Mouse (Mus musculus) heart, embryonic 16.5 days (tissue): ENCODE results near the gene Dexi. TPM values are rescaled to one million over a fixed set of nuclear protein-coding genes. Genes with fewer than 3 reads are reported as not detected.

Experiments
- ATAC-seq: fragments of 200-750 bp; cut with Nextera tagmentation; replicated peaks from 2 replicates; pipeline ENCODE4 v1.8.0; 2017; ENCODE audit warnings: moderate number of reproducible peaks; ENCODE audit not compliant: insufficient read depth, low FRiP score; ENCODE audit errors: extremely low read depth
- H3K27ac ChIP-seq: fragments of 300-500 bp; sonication (generic); 2 replicates; pipeline ENCODE4 v1.5.1; 2014; ENCODE audit warnings: mild to moderate bottlenecking, low read length, control low read depth, moderate library complexity
- H3K27me3 ChIP-seq: fragments of 300-500 bp; sonication (generic); 2 replicates; pipeline ENCODE4 v1.6.1; 2014; ENCODE audit warnings: low read length, mixed read lengths; ENCODE audit not compliant: control insufficient read depth, insufficient read depth
- H3K36me3 ChIP-seq: fragments of 300-500 bp; sonication (generic); 2 replicates; pipeline ENCODE4 v1.6.1; 2014; ENCODE audit not compliant: control insufficient read depth, insufficient read depth
- H3K4me1 ChIP-seq: fragments of 300-500 bp; sonication (generic); 2 replicates; pipeline ENCODE4 v1.6.1; 2014; ENCODE audit warnings: low read length, mixed read lengths; ENCODE audit not compliant: control insufficient read depth, insufficient read depth
- H3K4me2 ChIP-seq: fragments of 300-500 bp; sonication (generic); 2 replicates; pipeline ENCODE4 v1.6.1; 2014; ENCODE audit warnings: low read depth, mild to moderate bottlenecking, control low read depth, low read length
- H3K4me3 ChIP-seq: fragments of 300-500 bp; sonication (generic); 2 replicates; pipeline ENCODE4 v1.5.1; 2014; ENCODE audit warnings: mild to moderate bottlenecking, control low read depth, low read length
- H3K9ac ChIP-seq: fragments of 300-500 bp; sonication (generic); 2 replicates; pipeline ENCODE4 v1.6.1; 2014; ENCODE audit warnings: low read length, control low read depth
- H3K9me3 ChIP-seq: fragments of 300-500 bp; sonication (generic); replicated peaks from 2 replicates; pipeline ENCODE4 v1.6.1; 2016; ENCODE audit warnings: low read length; ENCODE audit not compliant: control insufficient read depth
- WGBS: fragments of 180-500 bp; shearing (Covaris S2); extraction: QIAGEN DNeasy Blood & Tissue Kit; methylation state at CpG from one replicate; pipeline ENCODE4 v1.1.7; 2014; 5-methylcytosine and 5-hydroxymethylcytosine counted together
- polyA plus RNA-seq: library from polyadenylated mRNA; unstranded; fragments of >200 nt; fragmentation: Nextera tagmentation; extraction: Ambion mirVana; gene quantifications from 2 replicates; pipeline ENCODE4 v1.2.1, GENCODE M21; 2015

The Dexi gene
- polyA plus RNA-seq, 1 experiment from 2014 or later, result 14.0 TPM

DNA sequence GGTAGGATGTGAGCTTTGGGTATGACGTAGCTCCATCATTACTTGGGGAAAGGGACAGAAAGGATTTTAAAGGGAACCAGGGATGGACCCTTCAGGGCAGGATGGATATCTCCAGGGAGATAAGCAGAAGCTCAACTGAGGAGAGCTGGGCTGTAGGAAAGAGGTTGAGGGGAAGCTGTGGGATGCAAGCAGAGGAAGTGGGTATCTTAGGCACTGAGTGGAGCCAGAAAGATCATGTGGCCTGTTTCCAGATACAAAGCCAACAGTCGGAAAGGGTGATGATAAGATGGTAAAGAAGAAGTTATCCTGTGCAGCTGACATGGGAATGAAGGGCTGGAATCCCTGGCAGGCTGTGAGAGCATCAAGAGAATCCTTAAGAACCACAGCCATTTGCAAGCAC is 81.7 kb downstream of the Dexi start:
- no peaks in the 10 kb centered on the region for H3K9me3 ChIP-seq
- H3K9ac ChIP-seq, result no peak overlapping the region
- H3K4me1 ChIP-seq, result no peaks in the 10 kb centered on the region
- H3K36me3 ChIP-seq, result no peaks in the 10 kb centered on the region
- 56% methylated on average over 2 of the region's 2 CpGs for WGBS
- H3K27me3 ChIP-seq, result no peaks in the 10 kb centered on the region
- H3K27ac ChIP-seq, result no peak overlapping the region
- no peak for ATAC-seq
- no peak overlapping the region for H3K4me3 ChIP-seq
- no peak overlapping the region for H3K4me2 ChIP-seq

DNA sequence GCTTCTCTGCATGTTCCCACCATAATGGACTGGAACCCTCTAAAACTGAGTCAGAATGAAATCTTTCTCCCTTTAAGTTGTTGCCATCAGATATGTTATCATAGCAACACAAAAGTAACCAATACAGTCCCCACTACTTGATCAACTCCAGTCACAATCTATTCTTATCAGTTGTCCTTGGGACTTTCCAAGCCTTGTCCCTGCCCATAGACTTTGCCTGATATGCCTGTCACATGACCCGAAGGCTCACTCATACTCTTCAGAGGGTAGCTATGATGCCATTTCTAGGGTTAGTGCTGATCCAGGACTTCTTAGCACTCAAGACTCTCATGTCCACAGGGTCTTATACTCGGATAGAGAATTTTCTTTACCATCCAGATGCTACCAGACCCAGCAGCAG is 82.7 kb downstream of the Dexi start:
- ATAC-seq, result no peak
- Histone ChIP-seq H3K9me3 (no peaks in the 10 kb centered on the region), H3K4me1 (no peaks in the 10 kb centered on the region), H3K36me3 (no peaks in the 10 kb centered on the region), H3K27me3 (no peaks in the 10 kb centered on the region), H3K4me3 (no peak overlapping the region), H3K9ac (no peak overlapping the region), H3K4me2 (no peak overlapping the region), H3K27ac (no peak overlapping the region)
- 69% methylated on average over 2 of the region's 2 CpGs for WGBS

DNA sequence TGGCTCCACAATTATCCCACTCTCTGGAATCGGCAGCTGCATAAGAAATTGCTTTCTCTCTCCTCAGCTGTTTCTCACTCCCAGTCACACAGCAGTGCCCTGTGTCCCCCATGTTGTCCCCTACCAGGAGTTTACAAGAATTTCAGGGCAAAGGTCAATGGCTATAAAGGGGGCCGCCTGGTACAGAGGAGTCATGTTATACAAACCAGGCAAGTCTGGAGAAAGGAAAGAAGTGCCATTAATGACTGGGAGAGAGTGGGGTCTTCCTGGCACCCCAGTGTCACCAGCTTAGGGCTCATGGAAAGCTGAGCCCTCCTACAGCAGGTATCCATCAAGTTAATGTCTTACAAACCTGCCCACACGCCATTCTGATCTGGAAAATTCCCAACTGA is 88.3 kb downstream of the Dexi start:
- peaks cover 19% of the 10 kb centered on the region for H3K4me1 ChIP-seq
- H3K27me3 ChIP-seq, result 0 out of 2 replicates have a peak, but pooled peaks cover 5% of the 10 kb centered on the region
- no peaks in the 10 kb centered on the region for H3K9me3 ChIP-seq
- H3K27ac ChIP-seq, result no peak overlapping the region
- no peak overlapping the region for H3K9ac ChIP-seq
- 71% methylated on average over 3 of the region's 3 CpGs for WGBS
- H3K4me2 ChIP-seq, result no peak overlapping the region
- no peak overlapping the region for H3K4me3 ChIP-seq
- no peaks in the 10 kb centered on the region for H3K36me3 ChIP-seq
- ATAC-seq, result no peak

GRCm38 (mm10) chr16:10453872-10454582 is 88.8 kb downstream of the Dexi start:
- H3K27me3 ChIP-seq, result 0 out of 2 replicates have a peak, but pooled peaks cover 5% of the 10 kb centered on the region
- ATAC-seq, result no peak
- no peaks in the 10 kb centered on the region for H3K9me3 ChIP-seq
- no peak overlapping the region for H3K4me2 ChIP-seq
- WGBS, result 82% methylated on average over 6 of the region's 6 CpGs
- H3K36me3 ChIP-seq, result no peaks in the 10 kb centered on the region
- peaks cover 19% of the 10 kb centered on the region for H3K4me1 ChIP-seq
- no peak overlapping the region for H3K4me3 ChIP-seq
- no peak overlapping the region for H3K27ac ChIP-seq
- H3K9ac ChIP-seq, result no peak overlapping the region

Other genes with a start within 250 kb of the Dexi start
- 56.9 and 64.1 TPM in 2 replicates for gene Emp2, start 229.1 kb downstream of the Dexi start, polyA plus RNA-seq
- 1.3 and 2.1 TPM in 2 replicates for gene Tekt5, start 147.6 kb downstream of the Dexi start, polyA plus RNA-seq
- 37.5 and 42.9 TPM in 2 replicates for gene Nubp1, start 131.1 kb downstream of the Dexi start, polyA plus RNA-seq
- gene Tvp23a, start 95.7 kb downstream of the Dexi start, polyA plus RNA-seq, result 3.2 and 3.3 TPM in 2 replicates
- gene Ciita, start 63.0 kb downstream of the Dexi start, polyA plus RNA-seq, result 1.7 and 2.7 TPM in 2 replicates
- 30.8 and 32.6 TPM in 2 replicates for gene Clec16a, start 2.3 kb upstream of the Dexi start, polyA plus RNA-seq
- 5.5 and 11.6 TPM in 2 replicates for gene Socs1, start 242.5 kb upstream of the Dexi start, polyA plus RNA-seq
- 0.47 TPM in 1 of 2 replicates, not detected in the other for gene Tnp2, start 245.6 kb upstream of the Dexi start, polyA plus RNA-seq
- not detected in 2 replicates for gene Prm3, start 247.9 kb upstream of the Dexi start, polyA plus RNA-seq